Mouse (Mus musculus) liver, embryonic 16.5 days (tissue): ENCODE measurements around the gene Spire2. TPM values are rescaled to one million over a fixed set of nuclear protein-coding genes. Genes with fewer than 3 reads are reported as not detected.

ENCODE experiments used
- ATAC-seq: fragments of 200-750 bp; cut with Nextera tagmentation; 2 replicates; pipeline ENCODE4 v1.8.0; 2017; ENCODE audit warnings: low read depth, mild to moderate bottlenecking, moderate number of reproducible peaks, moderate library complexity
- H3K27ac ChIP-seq: fragments of 300-500 bp; sonication (generic); 2 replicates; pipeline ENCODE4 v1.5.1; 2014; ENCODE audit warnings: mild to moderate bottlenecking, low read length
- H3K27me3 ChIP-seq: fragments of 300-500 bp; sonication (generic); 2 replicates; pipeline ENCODE4 v1.6.1; 2014; ENCODE audit warnings: low read depth, low read length, mixed read lengths; ENCODE audit not compliant: control insufficient read depth, insufficient read depth
- H3K36me3 ChIP-seq: fragments of 300-500 bp; sonication (generic); 2 replicates; pipeline ENCODE4 v1.6.1; 2014; ENCODE audit warnings: mild to moderate bottlenecking; ENCODE audit not compliant: control insufficient read depth, insufficient read depth
- H3K4me1 ChIP-seq: fragments of 300-500 bp; sonication (generic); 2 replicates; pipeline ENCODE4 v1.6.1; 2014; ENCODE audit warnings: low read depth, low read length, mixed read lengths; ENCODE audit not compliant: control insufficient read depth
- H3K4me2 ChIP-seq: fragments of 300-500 bp; sonication (generic); 2 replicates; pipeline ENCODE4 v1.6.1; 2014; ENCODE audit warnings: low read depth, low read length, mixed read lengths
- H3K4me3 ChIP-seq: fragments of 300-500 bp; sonication (generic); 2 replicates; pipeline ENCODE4 v1.5.1; 2014; ENCODE audit warnings: low read depth, mild to moderate bottlenecking, low read length
- H3K9ac ChIP-seq: fragments of 300-500 bp; sonication (generic); 2 replicates; pipeline ENCODE4 v1.6.1; 2014; ENCODE audit warnings: low read depth, low read length
- H3K9me3 ChIP-seq: fragments of 300-500 bp; sonication (generic); replicated peaks from 2 replicates; pipeline ENCODE4 v1.6.1; 2016; ENCODE audit warnings: low read length; ENCODE audit not compliant: control insufficient read depth
- WGBS: fragments of 180-500 bp; shearing (Covaris S2); extraction: QIAGEN DNeasy Blood & Tissue Kit; methylation state at CpG from one replicate; pipeline ENCODE4 v1.1.7; 2014; ENCODE audit not compliant: insufficient replicate concordance; 5-methylcytosine and 5-hydroxymethylcytosine counted together
- polyA plus RNA-seq: library from polyadenylated mRNA; unstranded; fragments of >200 nt; fragmentation: Nextera tagmentation; extraction: Ambion mirVana; gene quantifications from 2 replicates; pipeline ENCODE4 v1.2.1, GENCODE M21; 2015

The Spire2 gene
- polyA plus RNA-seq, 1 experiment from 2014 or later = 2.4 TPM

- Histone ChIP-seq H3K36me3 (no peaks in the 10 kb centered on the region), H3K9ac (no peak overlapping the region), H3K9me3 (no peaks in the 10 kb centered on the region), H3K4me1 (peaks cover 6% of the 10 kb centered on the region), H3K27ac (no peak overlapping the region), H3K4me3 (no peak overlapping the region), H3K4me2 (no peak overlapping the region), H3K27me3 (no peaks in the 10 kb centered on the region)
- ATAC-seq = no peak
- 53% methylated on average over 8 of the region's 8 CpGs for WGBS
These were observed 9.7 kb downstream of the Spire2 start for GRCm38 (mm10) chr8:123342253-123342652.

- Histone ChIP-seq H3K4me2 (no peak overlapping the region), H3K4me3 (no peak overlapping the region), H3K4me1 (peaks cover 10% of the 10 kb centered on the region), H3K27me3 (no peaks in the 10 kb centered on the region), H3K9me3 (no peaks in the 10 kb centered on the region), H3K27ac (no peak overlapping the region), H3K36me3 (no peaks in the 10 kb centered on the region), H3K9ac (no peak overlapping the region)
- WGBS = 51% methylated on average over 7 of the region's 7 CpGs
- ATAC-seq = no peak
These were observed 10.4 kb downstream of the Spire2 start for GRCm38 (mm10) chr8:123342911-123343310.

DNA sequence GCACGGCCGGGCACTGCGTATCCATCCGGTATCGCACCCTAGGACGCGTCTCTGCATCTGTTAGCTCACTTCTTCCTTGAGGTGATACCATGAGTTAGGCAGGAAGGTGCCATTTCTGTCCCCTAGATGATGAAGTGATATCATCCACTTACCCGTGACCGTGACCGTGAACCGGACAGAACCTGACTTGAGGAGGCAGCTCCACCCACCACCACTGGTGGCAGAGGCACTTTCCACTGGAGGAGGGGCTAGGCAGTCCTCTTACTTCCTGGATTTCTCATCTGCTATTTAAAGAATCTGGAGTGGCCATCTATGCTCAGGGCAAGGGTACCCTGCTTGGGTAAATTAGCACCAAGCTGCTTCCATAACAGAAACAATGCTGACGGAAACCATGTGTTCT lies 10.9 kb downstream of the Spire2 start:
- no peaks in the 10 kb centered on the region for H3K36me3 ChIP-seq
- H3K4me1 ChIP-seq = peaks cover 13% of the 10 kb centered on the region
- H3K27ac ChIP-seq = no peak overlapping the region
- H3K4me2 ChIP-seq = no peak overlapping the region
- WGBS = 71% methylated on average over 12 of the region's 12 CpGs
- H3K9ac ChIP-seq = no peak overlapping the region
- H3K9me3 ChIP-seq = no peaks in the 10 kb centered on the region
- H3K4me3 ChIP-seq = no peak overlapping the region
- H3K27me3 ChIP-seq = no peaks in the 10 kb centered on the region
- no peak for ATAC-seq

- Histone ChIP-seq H3K9me3 (no peaks in the 10 kb centered on the region), H3K4me2 (no peak overlapping the region), H3K27ac (no peak overlapping the region), H3K9ac (no peak overlapping the region), H3K4me3 (no peak overlapping the region), H3K36me3 (no peaks in the 10 kb centered on the region), H3K27me3 (no peaks in the 10 kb centered on the region), H3K4me1 (peaks cover 13% of the 10 kb centered on the region)
- no peak for ATAC-seq
- WGBS = 64% methylated on average over 8 of the region's 8 CpGs
These were observed 12.6 kb downstream of the Spire2 start for GRCm38 (mm10) chr8:123345135-123345534.

DNA sequence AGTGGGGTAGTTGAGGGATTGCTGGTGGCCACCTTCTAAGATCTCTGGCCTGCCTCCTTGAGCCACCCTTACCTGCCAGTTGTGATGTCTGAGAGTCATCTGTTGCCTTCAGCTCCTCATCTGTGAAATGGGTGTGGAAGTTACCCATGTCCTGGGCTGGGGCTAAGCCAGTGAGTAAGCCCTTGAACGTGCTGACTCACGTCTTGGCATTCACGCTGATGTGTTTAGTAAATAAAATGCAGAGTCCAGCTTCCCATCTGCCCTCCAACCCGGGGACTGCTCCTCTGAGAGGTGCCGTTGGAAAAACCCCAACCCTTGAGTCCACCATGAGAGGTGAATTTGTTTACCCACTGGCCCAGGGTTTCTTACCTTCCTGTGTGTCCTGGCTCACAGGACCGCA lies 13.3 kb downstream of the Spire2 start:
- Histone ChIP-seq H3K9ac (no peak overlapping the region), H3K4me2 (no peak overlapping the region), H3K4me3 (no peak overlapping the region), H3K4me1 (peaks cover 12% of the 10 kb centered on the region), H3K27me3 (no peaks in the 10 kb centered on the region), H3K27ac (no peak overlapping the region), H3K9me3 (no peaks in the 10 kb centered on the region), H3K36me3 (no peaks in the 10 kb centered on the region)
- WGBS = 61% methylated on average over 6 of the region's 6 CpGs
- ATAC-seq = no peak

GRCm38 (mm10) chr8:123347293-123347692 lies 14.8 kb downstream of the Spire2 start:
- peaks cover 6% of the 10 kb centered on the region for H3K4me1 ChIP-seq
- no peak overlapping the region for H3K4me2 ChIP-seq
- H3K4me3 ChIP-seq = no peak overlapping the region
- H3K9me3 ChIP-seq = no peaks in the 10 kb centered on the region
- H3K36me3 ChIP-seq = no peaks in the 10 kb centered on the region
- 40% methylated on average over 2 of the region's 2 CpGs for WGBS
- no peak overlapping the region for H3K27ac ChIP-seq
- ATAC-seq = no peak
- H3K9ac ChIP-seq = no peak overlapping the region
- no peaks in the 10 kb centered on the region for H3K27me3 ChIP-seq

DNA sequence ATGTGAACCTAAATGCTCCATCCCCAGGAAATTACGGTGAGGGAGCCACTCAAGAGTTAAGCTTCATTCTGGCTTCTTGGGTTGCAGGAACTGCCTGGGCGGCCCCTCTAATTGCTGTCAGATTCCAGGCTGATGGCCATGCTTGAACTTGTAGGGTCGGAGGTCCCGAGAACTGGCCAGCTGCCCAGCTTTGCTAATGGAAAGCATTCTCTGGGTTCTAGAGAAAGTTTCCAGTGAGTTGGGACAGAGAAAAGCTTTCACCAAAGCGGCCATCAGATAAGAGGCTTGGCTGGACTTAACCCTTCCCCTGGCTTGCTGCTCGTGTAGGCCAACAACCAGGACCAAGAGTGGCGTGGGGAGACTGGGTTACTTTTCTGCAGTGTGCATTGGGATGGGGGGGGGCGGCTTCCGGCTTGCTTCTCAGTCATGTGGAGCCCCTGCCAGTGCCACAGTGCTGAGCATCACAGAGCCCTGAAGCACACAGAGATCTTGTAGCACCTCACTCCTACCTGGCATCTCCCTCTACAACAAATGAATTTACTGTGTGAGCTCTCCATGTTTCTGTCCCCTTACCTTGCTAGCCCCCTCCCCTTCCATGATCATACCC lies 15.8 kb downstream of the Spire2 start:
- WGBS = 59% methylated on average over 9 of the region's 9 CpGs

GRCm38 (mm10) chr8:123349073-123349472 lies 16.6 kb downstream of the Spire2 start:
- no peak overlapping the region for H3K4me2 ChIP-seq
- no peak for ATAC-seq
- H3K4me1 ChIP-seq = peaks cover 6% of the 10 kb centered on the region

More for the DNA sequence above, 15.8 kb downstream of the Spire2 start:
- Histone ChIP-seq H3K27me3 (no peaks in the 10 kb centered on the region), H3K4me2 (no peak overlapping the region), H3K9me3 (no peaks in the 10 kb centered on the region), H3K27ac (no peak overlapping the region), H3K4me1 (peaks cover 6% of the 10 kb centered on the region), H3K9ac (no peak overlapping the region), H3K36me3 (no peaks in the 10 kb centered on the region), H3K4me3 (no peak overlapping the region)
- 0 out of 2 replicates have a peak, but pooled peaks have one; percentile 21 for ATAC-seq

GRCm38 (mm10) chr8:123352118-123352517 lies 19.6 kb downstream of the Spire2 start:
- peaks cover 3% of the 10 kb centered on the region; the same call in 1 of the 2 replicates for H3K27me3 ChIP-seq
- no peak overlapping the region for H3K27ac ChIP-seq
- H3K9me3 ChIP-seq = no peaks in the 10 kb centered on the region
- H3K36me3 ChIP-seq = no peaks in the 10 kb centered on the region
- ATAC-seq = no peak
- no peak overlapping the region for H3K4me3 ChIP-seq
- peaks cover 6% of the 10 kb centered on the region for H3K4me1 ChIP-seq
- no peak overlapping the region for H3K9ac ChIP-seq
- no peak overlapping the region for H3K4me2 ChIP-seq
- 66% methylated on average over 12 of the region's 12 CpGs for WGBS

More at GRCm38 (mm10) chr8:123349073-123349472, 16.6 kb downstream of the Spire2 start:
- no peaks in the 10 kb centered on the region for H3K9me3 ChIP-seq
- peaks cover under 1% of the 10 kb centered on the region; the same call in 1 of the 2 replicates for H3K27me3 ChIP-seq
- no peak overlapping the region for H3K9ac ChIP-seq
- no peak overlapping the region for H3K4me3 ChIP-seq
- no peaks in the 10 kb centered on the region for H3K36me3 ChIP-seq
- WGBS = 71% methylated on average over 4 of the region's 4 CpGs
- no peak overlapping the region for H3K27ac ChIP-seq
